Mouse (Mus musculus): ENCODE results near the gene Reps2. TPM values are rescaled to one million over a fixed set of nuclear protein-coding genes. Genes with fewer than 3 reads are reported as not detected.

Reps2 gene
- total and polyA plus RNA-seq, 2 experiments from 2014 or later: 0.07 to 0.42 TPM

DNA sequence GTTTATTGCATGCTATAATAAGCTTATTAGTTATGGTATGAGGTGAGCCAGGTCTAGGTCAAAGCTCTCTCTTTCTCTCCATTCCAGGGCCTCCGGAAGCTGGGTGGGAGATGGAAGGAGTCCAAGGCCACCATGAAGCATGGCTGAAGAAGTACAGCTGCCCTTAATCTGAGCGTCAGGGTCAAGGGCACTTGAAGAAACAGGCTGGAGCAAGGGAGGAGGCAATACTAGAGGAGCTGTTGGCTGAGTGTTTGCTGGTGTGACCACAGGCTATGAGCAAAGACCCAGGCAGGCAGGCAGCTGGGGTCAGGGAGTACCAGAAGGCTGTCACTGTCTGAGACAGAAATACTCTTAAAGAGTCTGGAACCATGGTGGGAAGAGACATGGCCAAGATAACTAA, 280.2 kb downstream of the Reps2 start:
- Histone ChIP-seq H3K27ac (ENCODE audit: low read depth) (no peak overlapping the region), H3K36me3 (replicated peaks; ENCODE audit: control insufficient read depth, insufficient read depth, low read length) (no peaks in the 10 kb centered on the region), H3K4me1 (ENCODE audit: control insufficient read depth, insufficient read depth) (no peaks in the 10 kb centered on the region), H3K27me3 (ENCODE audit: control insufficient read depth, insufficient read depth, low read length) (no peaks in the 10 kb centered on the region), H3K9ac (replicated peaks; ENCODE audit: low read depth, low read length) (no peak overlapping the region), H3K4me3 (ENCODE audit: low read depth, low read length) (no peak overlapping the region), H3K9me3 (replicated peaks; ENCODE audit: control insufficient read depth, low read length) (no peaks in the 10 kb centered on the region), H3K4me2 (ENCODE audit: low read depth, low read length) (no peak overlapping the region)
- ATAC-seq (ENCODE audit: insufficient read depth, low read depth) (no peak), DNase-seq (ENCODE audit: low spot score) (no peak)
- no peak for TF ChIP-seq EP300 (IDR thresholded peaks at IDR 0.05; ENCODE audit: low read depth)
- TF ChIP-seq CTCF (IDR thresholded peaks at IDR 0.05; ENCODE audit: low read depth): no peak
- 37% methylated on average over 2 of the region's 2 CpGs for WGBS

Other genes starting within 250 kb of the Reps2 start
- 196 and 220 TPM in 2 replicates for gene Rbbp7, start 116.8 kb upstream of the Reps2 start, total RNA-seq (2014; rRNA removed; ENCODE audit: low replicate concordance)
- gene Rbbp7, start 116.8 kb upstream of the Reps2 start, polyA plus RNA-seq (2015; fragmentation: Nextera tagmentation; extraction: Ambion mirVana): 316 and 331 TPM in 2 replicates
- gene Txlng, start 185.8 kb upstream of the Reps2 start, total RNA-seq (2014; rRNA removed; ENCODE audit: low replicate concordance): 8.0 and 10.7 TPM in 2 replicates
- 7.2 and 7.8 TPM in 2 replicates for gene Txlng, start 185.8 kb upstream of the Reps2 start, polyA plus RNA-seq (2015; fragmentation: Nextera tagmentation; extraction: Ambion mirVana)
- gene Syap1, start 244.8 kb upstream of the Reps2 start, total RNA-seq (2014; rRNA removed; ENCODE audit: low replicate concordance): 18.4 and 30.3 TPM in 2 replicates
- 27.0 and 27.5 TPM in 2 replicates for gene Syap1, start 244.8 kb upstream of the Reps2 start, polyA plus RNA-seq (2015; fragmentation: Nextera tagmentation; extraction: Ambion mirVana)

Data from heart, postnatal 0 days (tissue).